Mouse (Mus musculus) ES-CJ7 (cell line): ENCODE results near the gene Tmub1.
A peak's percentile ranks its signal among the peaks of the same experiment; 100 is the strongest.

ENCODE experiments used
- DNase-seq: peaks from one replicate; pipeline ENCODE4 v3.0.0; 2011; ENCODE audit warnings: low read depth, low spot score

Gene Tmub1

GRCm38 (mm10) chr5:24453985-24454303 is 6.3 kb upstream of the Tmub1 start:
- no peak for DNase-seq

GRCm38 (mm10) chr5:24453283-24453984 is 5.8 kb upstream of the Tmub1 start:
- DNase-seq, result no peak

- DNase-seq, result no peak
Observed at GRCm38 (mm10) chr5:24452691-24453233, 5.1 kb upstream of the Tmub1 start.

- no peak for DNase-seq
Observed at GRCm38 (mm10) chr5:24452030-24452690, 4.5 kb upstream of the Tmub1 start, which contains the start of gene Agap3. Gene Agap3 (plus strand): TSS chr5:24452177.

- DNase-seq, result peak; percentile 78
Observed at GRCm38 (mm10) chr5:24451264-24452029, 3.8 kb upstream of the Tmub1 start.

GRCm38 (mm10) chr5:24446630-24447029 is 1.0 kb downstream of the Tmub1 start:
- no peak for DNase-seq

GRCm38 (mm10) chr5:24445428-24446080 is 2.1 kb downstream of the Tmub1 start:
- no peak for DNase-seq

GRCm38 (mm10) chr5:24444746-24445427 is 2.8 kb downstream of the Tmub1 start, which contains the start of gene Fastk:
Gene Fastk (minus strand): TSS chr5:24445287.
- DNase-seq, result peak; percentile 89

- no peak for DNase-seq
Observed at GRCm38 (mm10) chr5:24443927-24444326, 3.7 kb downstream of the Tmub1 start.

GRCm38 (mm10) chr5:24443204-24443603 is 4.5 kb downstream of the Tmub1 start:
- no peak for DNase-seq

GRCm38 (mm10) chr5:24442029-24442428 is 5.6 kb downstream of the Tmub1 start:
- DNase-seq, result no peak

GRCm38 (mm10) chr5:24441187-24441586 is 6.5 kb downstream of the Tmub1 start:
- no peak for DNase-seq

GRCm38 (mm10) chr5:24433993-24434392 is 13.7 kb downstream of the Tmub1 start:
- no peak for DNase-seq

GRCm38 (mm10) chr5:24428596-24428995 is 19.1 kb downstream of the Tmub1 start:
- DNase-seq, result no peak

GRCm38 (mm10) chr5:24427981-24428402 is 19.7 kb downstream of the Tmub1 start:
- no peak for DNase-seq

- no peak for DNase-seq
Observed at GRCm38 (mm10) chr5:24427285-24427633, 20.4 kb downstream of the Tmub1 start.

- DNase-seq, result peak; percentile 21
Observed at GRCm38 (mm10) chr5:24426556-24427284, 20.9 kb downstream of the Tmub1 start.

- DNase-seq, result peak; percentile 24
Observed at GRCm38 (mm10) chr5:24426037-24426432, 21.6 kb downstream of the Tmub1 start.

GRCm38 (mm10) chr5:24425421-24426036 is 22.1 kb downstream of the Tmub1 start:
- DNase-seq, result peak; percentile 71

- peak; percentile 75 for DNase-seq
Observed at GRCm38 (mm10) chr5:24424861-24425411, 22.7 kb downstream of the Tmub1 start.
